Mouse (Mus musculus): ENCODE results near the gene Ip6k3. TPM values are rescaled to one million over a fixed set of nuclear protein-coding genes. Genes with fewer than 3 reads are reported as not detected.
A peak's percentile ranks its signal among the peaks of the same experiment; 100 is the strongest.

The Ip6k3 gene
- total RNA-seq, 1 experiment, result 0.27 TPM

GRCm38 (mm10) chr17:27139304-27139703 is 28.3 kb downstream of the Ip6k3 start:
- in situ Hi-C loops (cut with MboI; ENCODE audit: low sequenced_read_pairs in 2 of 2, unreplicated experiment in 2 of 2), result no loop called here
- H3K27ac ChIP-seq (ENCODE audit: insufficient read depth, low read depth, low read length, poor library complexity, severe bottlenecking), result no peak overlapping the region
- peaks cover 0 to 31% of the 10 kb centered on the region in 2 experiments; a peak in 2 of 4 replicates for H3K4me1 ChIP-seq (ENCODE audit: control insufficient read depth in 2 of 2, insufficient read depth in 2 of 2, low read length in 2 of 2, poor library complexity in 1 of 2)
- H3K9ac ChIP-seq (ENCODE audit: insufficient read depth, low read depth, low read length, poor library complexity, severe bottlenecking), result no peak overlapping the region
- H3K9me3 ChIP-seq (ENCODE audit: control insufficient read depth, insufficient read depth, low read depth, low read length), result no peaks in the 10 kb centered on the region
- DNase-seq (ENCODE audit: low read depth, low spot score), result no peak
- H3K4me3 ChIP-seq (ENCODE audit: insufficient read depth in 1 of 2, low read depth in 1 of 2, low read length in 2 of 2, poor library complexity in 1 of 2, severe bottlenecking in 1 of 2), result no peak overlapping the region
- no peak for TF ChIP-seq CHD2 (IDR thresholded peaks at IDR 0.05; ENCODE audit: low read depth, low read length)
- TF ChIP-seq HCFC1 (IDR thresholded peaks at IDR 0.05; ENCODE audit: borderline replicate concordance, insufficient read depth, low read length), result no peak
- TF ChIP-seq ZC3H11A (IDR thresholded peaks at IDR 0.05; ENCODE audit: borderline replicate concordance, low read depth, low read length), result no peak
- TF ChIP-seq ZNF384 (IDR thresholded peaks at IDR 0.05; ENCODE audit: low read depth, low read length), result no peak
- no peak for TF ChIP-seq MAFK (IDR thresholded peaks at IDR 0.05; ENCODE audit: insufficient read depth, low read depth, low read length)
- H3K36me3 ChIP-seq (ENCODE audit: control insufficient read depth, insufficient read depth, low read length, poor library complexity, severe bottlenecking), result no peaks in the 10 kb centered on the region

GRCm38 (mm10) chr17:27138396-27138795 is 29.2 kb downstream of the Ip6k3 start:
- TF ChIP-seq ZNF384 (IDR thresholded peaks at IDR 0.05; ENCODE audit: low read depth, low read length) (no peak), ZC3H11A (IDR thresholded peaks at IDR 0.05; ENCODE audit: borderline replicate concordance, low read depth, low read length) (no peak), MAFK (IDR thresholded peaks at IDR 0.05; ENCODE audit: insufficient read depth, low read depth, low read length) (no peak), CHD2 (IDR thresholded peaks at IDR 0.05; ENCODE audit: low read depth, low read length) (no peak), HCFC1 (IDR thresholded peaks at IDR 0.05; ENCODE audit: borderline replicate concordance, insufficient read depth, low read length) (no peak)
- Histone ChIP-seq H3K9me3 (ENCODE audit: control insufficient read depth, insufficient read depth, low read depth, low read length) (no peaks in the 10 kb centered on the region), H3K27ac (ENCODE audit: insufficient read depth, low read depth, low read length, poor library complexity, severe bottlenecking) (no peak overlapping the region), H3K36me3 (ENCODE audit: control insufficient read depth, insufficient read depth, low read length, poor library complexity, severe bottlenecking) (no peaks in the 10 kb centered on the region), H3K4me1 (ENCODE audit: control insufficient read depth in 2 of 2, insufficient read depth in 2 of 2, low read length in 2 of 2, poor library complexity in 1 of 2) (peaks cover 0 to 27% of the 10 kb centered on the region in 2 experiments; a peak in 2 of 4 replicates), H3K4me3 (ENCODE audit: insufficient read depth in 1 of 2, low read depth in 1 of 2, low read length in 2 of 2, poor library complexity in 1 of 2, severe bottlenecking in 1 of 2) (no peak overlapping the region), H3K9ac (ENCODE audit: insufficient read depth, low read depth, low read length, poor library complexity, severe bottlenecking) (no peak overlapping the region)
- DNase-seq (ENCODE audit: low read depth, low spot score), result no peak
- in situ Hi-C loops (cut with MboI; ENCODE audit: low sequenced_read_pairs in 2 of 2, unreplicated experiment in 2 of 2), result no loop called here

DNA sequence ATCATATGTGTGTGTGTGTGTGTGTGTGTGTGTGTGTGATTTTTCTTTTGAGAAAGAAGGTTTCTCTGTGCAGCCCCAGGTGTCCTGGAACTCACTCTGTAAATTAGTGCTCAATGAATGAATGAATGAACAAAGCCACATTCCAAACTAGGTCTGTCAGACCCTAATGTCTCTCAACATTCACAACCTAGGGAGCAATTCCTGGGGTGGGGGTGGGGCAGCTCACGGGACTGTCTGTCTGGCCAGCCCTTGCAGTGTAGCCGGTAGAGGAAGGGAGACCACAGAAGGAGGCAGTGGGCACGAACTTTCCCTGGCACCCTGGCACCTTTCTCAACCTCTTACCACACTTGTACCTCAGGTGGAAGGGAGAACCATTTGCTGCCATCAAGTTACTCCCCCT is 32.9 kb downstream of the Ip6k3 start:
- H3K27ac ChIP-seq (ENCODE audit: insufficient read depth, low read depth, low read length, poor library complexity, severe bottlenecking), result no peak overlapping the region
- no peak overlapping the region for H3K4me3 ChIP-seq (ENCODE audit: insufficient read depth in 1 of 2, low read depth in 1 of 2, low read length in 2 of 2, poor library complexity in 1 of 2, severe bottlenecking in 1 of 2)
- TF ChIP-seq ZC3H11A (IDR thresholded peaks at IDR 0.05; ENCODE audit: borderline replicate concordance, low read depth, low read length), result no peak
- TF ChIP-seq CHD2 (IDR thresholded peaks at IDR 0.05; ENCODE audit: low read depth, low read length), result no peak
- TF ChIP-seq ZNF384 (IDR thresholded peaks at IDR 0.05; ENCODE audit: low read depth, low read length), result no peak
- no peak for TF ChIP-seq MAFK (IDR thresholded peaks at IDR 0.05; ENCODE audit: insufficient read depth, low read depth, low read length)
- no peak for TF ChIP-seq HCFC1 (IDR thresholded peaks at IDR 0.05; ENCODE audit: borderline replicate concordance, insufficient read depth, low read length)
- no peaks in the 10 kb centered on the region for H3K9me3 ChIP-seq (ENCODE audit: control insufficient read depth, insufficient read depth, low read depth, low read length)
- no peak for DNase-seq (ENCODE audit: low read depth, low spot score)
- H3K9ac ChIP-seq (ENCODE audit: insufficient read depth, low read depth, low read length, poor library complexity, severe bottlenecking), result no peak overlapping the region
- in situ Hi-C loops (cut with MboI; ENCODE audit: low sequenced_read_pairs in 2 of 2, unreplicated experiment in 2 of 2), result no loop called here
- peaks cover 2 to 15% of the 10 kb centered on the region in 2 experiments; a peak in 2 of 4 replicates for H3K4me1 ChIP-seq (ENCODE audit: control insufficient read depth in 2 of 2, insufficient read depth in 2 of 2, low read length in 2 of 2, poor library complexity in 1 of 2)
- peaks cover 7% of the 10 kb centered on the region; the same call in 1 of the 2 replicates for H3K36me3 ChIP-seq (ENCODE audit: control insufficient read depth, insufficient read depth, low read length, poor library complexity, severe bottlenecking)

GRCm38 (mm10) chr17:27134187-27134586 is 33.4 kb downstream of the Ip6k3 start:
- Histone ChIP-seq H3K4me3 (ENCODE audit: insufficient read depth in 1 of 2, low read depth in 1 of 2, low read length in 2 of 2, poor library complexity in 1 of 2, severe bottlenecking in 1 of 2) (peak overlapping the region in 1 of 2 experiments; percentile 85; a peak in 1 of 4 replicates), H3K9ac (ENCODE audit: insufficient read depth, low read depth, low read length, poor library complexity, severe bottlenecking) (no peak overlapping the region), H3K36me3 (ENCODE audit: control insufficient read depth, insufficient read depth, low read length, poor library complexity, severe bottlenecking) (peaks cover 12% of the 10 kb centered on the region; the same call in 1 of the 2 replicates), H3K4me1 (ENCODE audit: control insufficient read depth in 2 of 2, insufficient read depth in 2 of 2, low read length in 2 of 2, poor library complexity in 1 of 2) (peaks cover 2 to 17% of the 10 kb centered on the region in 2 experiments; a peak in 2 of 4 replicates), H3K9me3 (ENCODE audit: control insufficient read depth, insufficient read depth, low read depth, low read length) (no peaks in the 10 kb centered on the region), H3K27ac (ENCODE audit: insufficient read depth, low read depth, low read length, poor library complexity, severe bottlenecking) (no peak overlapping the region)
- TF ChIP-seq CHD2 (IDR thresholded peaks at IDR 0.05; ENCODE audit: low read depth, low read length) (no peak), ZC3H11A (IDR thresholded peaks at IDR 0.05; ENCODE audit: borderline replicate concordance, low read depth, low read length) (no peak), HCFC1 (IDR thresholded peaks at IDR 0.05; ENCODE audit: borderline replicate concordance, insufficient read depth, low read length) (no peak), MAFK (IDR thresholded peaks at IDR 0.05; ENCODE audit: insufficient read depth, low read depth, low read length) (no peak), ZNF384 (IDR thresholded peaks at IDR 0.05; ENCODE audit: low read depth, low read length) (no peak)
- in situ Hi-C loops (cut with MboI; ENCODE audit: low sequenced_read_pairs in 2 of 2, unreplicated experiment in 2 of 2), result no loop called here
- DNase-seq (ENCODE audit: low read depth, low spot score), result no peak

Measured in ES-E14 (cell line).